In genomic region chr7:49450261-49451141, GRCm38 (mm10) we compare ENCODE assay signal across 8 mouse cellular contexts.
DNase-seq lines count a peak whose midpoint lies in the region; ATAC-seq and TF ChIP-seq lines count a peak whose summit lies in the region.

No protein-coding gene starts in this region.

- H3K27me3 ChIP-seq in heart, embryonic 11.5 days (ENCODE audit: control insufficient read depth, insufficient read depth, low read length) = no peaks in the 10 kb centered on the region; the same call in none of the 2 replicates
- no peaks in the 10 kb centered on the region for H3K27me3 ChIP-seq in forebrain, embryonic 14.5 days (replicated peaks; ENCODE audit: control insufficient read depth, insufficient read depth, low read length)
- H3K27me3 ChIP-seq in liver, embryonic 13.5 days = 0 out of 2 replicates have a peak, but pooled peaks cover 2% of the 10 kb centered on the region
- no peaks in the 10 kb centered on the region for H3K27me3 ChIP-seq in stomach, postnatal 0 days (ENCODE audit: control insufficient read depth, insufficient read depth, low read length)

- peak overlapping the region; percentile 59 for H3K4me2 ChIP-seq in heart, embryonic 11.5 days
- H3K4me2 ChIP-seq in forebrain, embryonic 14.5 days (ENCODE audit: low read length) = no peak overlapping the region
- peak overlapping the region; percentile 38 for H3K4me2 ChIP-seq in liver, embryonic 13.5 days
- peak overlapping the region; percentile 43 for H3K4me2 ChIP-seq in stomach, postnatal 0 days (replicated peaks; ENCODE audit: low read depth)

- no peak for DNase-seq in heart, postnatal 4 days
- DNase-seq in NIH3T3 (ENCODE audit: low read depth) = peak; percentile 37
- peak; percentile 11 for DNase-seq in forebrain, embryonic 14.5 days (ENCODE audit: low spot score)
- no peak for DNase-seq in liver, embryonic 13.5 days
- peak; percentile 58 for DNase-seq in stomach, postnatal 0 days (ENCODE audit: low spot score)
- no peak for DNase-seq in layer of hippocampus, adult 9-10 months (ENCODE audit: low spot score)

- 11% methylated on average over 22 of the region's 22 CpGs for WGBS in heart, embryonic 11.5 days (ENCODE audit: insufficient replicate concordance)
- 25% methylated on average over 22 of the region's 22 CpGs for WGBS in forebrain, embryonic 14.5 days
- WGBS in liver, embryonic 13.5 days (ENCODE audit: insufficient replicate concordance) = 22% methylated on average over 22 of the region's 22 CpGs
- WGBS in stomach, postnatal 0 days = 11% methylated on average over 22 of the region's 22 CpGs

- no peak for TF ChIP-seq EP300 in stomach, postnatal 0 days (optimal IDR thresholded peaks at IDR 0.05)

- peak overlapping the region; percentile 13; the same call in 1 of the 2 replicates for H3K27ac ChIP-seq in heart, embryonic 11.5 days (ENCODE audit: low read depth, low read length)
- no peak overlapping the region for H3K27ac ChIP-seq in forebrain, embryonic 14.5 days (ENCODE audit: low read depth, low read length)
- H3K27ac ChIP-seq in liver, embryonic 13.5 days = peak overlapping the region; percentile 18
- peak overlapping the region; percentile 79 for H3K27ac ChIP-seq in stomach, postnatal 0 days (replicated peaks)

- TF ChIP-seq CTCF in stomach, postnatal 0 days (IDR thresholded peaks at IDR 0.05; ENCODE audit: low read depth) = peak; percentile 16; the same call in 1 of the 2 replicates

- H3K9ac ChIP-seq in heart, embryonic 11.5 days (ENCODE audit: low read depth, low read length) = peak overlapping the region; percentile 19
- H3K9ac ChIP-seq in forebrain, embryonic 14.5 days (ENCODE audit: low read length) = no peak overlapping the region
- H3K9ac ChIP-seq in liver, embryonic 13.5 days = no peak overlapping the region
- H3K9ac ChIP-seq in stomach, postnatal 0 days (ENCODE audit: low read length) = 0 out of 2 replicates have a peak overlapping the region, but pooled peaks have one; percentile 31

- H3K9me3 ChIP-seq in heart, embryonic 11.5 days (replicated peaks; ENCODE audit: control insufficient read depth, low read length) = no peaks in the 10 kb centered on the region
- H3K9me3 ChIP-seq in forebrain, embryonic 14.5 days (replicated peaks; ENCODE audit: control insufficient read depth, low read length) = no peaks in the 10 kb centered on the region
- H3K9me3 ChIP-seq in liver, embryonic 13.5 days (replicated peaks) = no peaks in the 10 kb centered on the region
- H3K9me3 ChIP-seq in stomach, postnatal 0 days (ENCODE audit: control insufficient read depth, low read length) = no peaks in the 10 kb centered on the region

- H3K4me3 ChIP-seq in heart, embryonic 11.5 days (ENCODE audit: low read depth, low read length) = peak overlapping the region; percentile 25
- H3K4me3 ChIP-seq in forebrain, embryonic 14.5 days (ENCODE audit: low read depth, low read length) = no peak overlapping the region
- H3K4me3 ChIP-seq in liver, embryonic 13.5 days (replicated peaks) = 0 out of 2 replicates have a peak overlapping the region, but pooled peaks have one; percentile 6
- H3K4me3 ChIP-seq in stomach, postnatal 0 days (ENCODE audit: low read depth, low read length) = peak overlapping the region; percentile 23

- ATAC-seq in heart, embryonic 11.5 days (replicated peaks; ENCODE audit: insufficient number of reproducible peaks, low FRiP score, low TSS enrichment) = no peak
- no peak; the same call in 1 of the 2 replicates for ATAC-seq in forebrain, embryonic 14.5 days
- peak; percentile 54 for ATAC-seq in liver, embryonic 13.5 days (ENCODE audit: low read depth)
- peak; percentile 84 for ATAC-seq in stomach, postnatal 0 days (ENCODE audit: low FRiP score, low TSS enrichment)
- ATAC-seq in CD4-positive, CD25-positive, alpha-beta regulatory T cell, adult 4 months = no peak

- H3K4me1 ChIP-seq in heart, embryonic 11.5 days (ENCODE audit: control insufficient read depth, insufficient read depth, low read length) = peaks cover 16% of the 10 kb centered on the region
- no peaks in the 10 kb centered on the region for H3K4me1 ChIP-seq in forebrain, embryonic 14.5 days (ENCODE audit: control insufficient read depth, insufficient read depth, low read length)
- H3K4me1 ChIP-seq in liver, embryonic 13.5 days (replicated peaks) = peaks cover 9% of the 10 kb centered on the region
- no peaks in the 10 kb centered on the region for H3K4me1 ChIP-seq in stomach, postnatal 0 days (replicated peaks; ENCODE audit: control insufficient read depth, insufficient read depth)

- no peaks in the 10 kb centered on the region for H3K36me3 ChIP-seq in heart, embryonic 11.5 days (ENCODE audit: control insufficient read depth, insufficient read depth, low read length)
- H3K36me3 ChIP-seq in forebrain, embryonic 14.5 days (ENCODE audit: control insufficient read depth, insufficient read depth, low read length) = no peaks in the 10 kb centered on the region
- peaks cover 5% of the 10 kb centered on the region; the same call in 1 of the 2 replicates for H3K36me3 ChIP-seq in liver, embryonic 13.5 days
- H3K36me3 ChIP-seq in stomach, postnatal 0 days (ENCODE audit: control insufficient read depth, insufficient read depth, low read length) = no peaks in the 10 kb centered on the region

Comparison
In these comparisons a context has a peak if more than half of its experiments do, and no peak if none do; other contexts are left out.
1. ATAC-seq: peak in liver, embryonic 13.5 days (single experiment) and stomach, postnatal 0 days (single experiment); none in heart, embryonic 11.5 days (single experiment), forebrain, embryonic 14.5 days (single experiment) and CD4-positive, CD25-positive, alpha-beta regulatory T cell, adult 4 months (single experiment).
2. H3K9ac ChIP-seq: peak in heart, embryonic 11.5 days (single experiment) and stomach, postnatal 0 days (single experiment); none in forebrain, embryonic 14.5 days (single experiment) and liver, embryonic 13.5 days (single experiment).
3. DNase-seq: peak in NIH3T3 (single experiment), forebrain, embryonic 14.5 days (single experiment) and stomach, postnatal 0 days (single experiment); none in heart, postnatal 4 days (single experiment), liver, embryonic 13.5 days (single experiment) and layer of hippocampus, adult 9-10 months (single experiment).